Mouse (Mus musculus): ENCODE results near the gene Oaz2. TPM values are rescaled to one million over a fixed set of nuclear protein-coding genes. Genes with fewer than 3 reads are reported as not detected.
"Not testable (repeated sequence)": the region's sequence is repeated elsewhere in the genome, so short reads cannot be mapped to it uniquely, and the experiment has no call there.

The Oaz2 gene
- total and polyA plus RNA-seq, 2 experiments from 2014 or later: 274 to 387 TPM

DNA sequence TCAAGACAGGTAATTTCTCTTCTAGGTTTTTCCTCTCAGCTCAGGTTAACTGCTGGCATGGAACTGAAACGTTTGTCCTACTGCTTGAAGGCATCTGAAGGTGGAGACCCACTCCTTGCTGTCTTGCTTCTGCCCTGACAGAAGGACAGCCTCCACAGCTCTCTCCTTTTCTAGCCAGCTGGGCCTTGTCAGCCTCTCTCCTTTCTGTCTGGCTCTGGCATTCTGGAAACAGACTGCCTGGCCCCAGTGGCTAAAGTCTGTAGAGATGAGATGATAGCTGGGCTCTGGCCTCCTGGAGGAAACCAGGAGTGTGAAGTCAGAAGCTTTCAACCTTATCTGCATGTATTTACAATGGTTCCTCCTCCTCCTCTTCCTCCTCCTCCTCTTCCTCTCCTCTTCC is 17.8 kb upstream of the Oaz2 start:
- DNase-seq (ENCODE audit: low spot score): no peak
- no peak for TF ChIP-seq CTCF (IDR thresholded peaks at IDR 0.05; ENCODE audit: low read depth)
- H3K9ac ChIP-seq (replicated peaks; ENCODE audit: low read length): no peak overlapping the region
- H3K27me3 ChIP-seq (ENCODE audit: insufficient read depth, low read length): no peaks in the 10 kb centered on the region
- no peak for ATAC-seq
- H3K4me3 ChIP-seq (ENCODE audit: low read length): no peak overlapping the region
- 79% methylated on average over 1 of the region's 1 CpGs for WGBS
- no peak overlapping the region for H3K27ac ChIP-seq
- H3K4me1 ChIP-seq (ENCODE audit: insufficient read depth, low read length): no peaks in the 10 kb centered on the region
- H3K4me2 ChIP-seq (ENCODE audit: low read depth, low read length): no peak overlapping the region
- no peaks in the 10 kb centered on the region for H3K9me3 ChIP-seq (ENCODE audit: low read length)
- no peaks in the 10 kb centered on the region for H3K36me3 ChIP-seq (ENCODE audit: insufficient read depth, low read length)

DNA sequence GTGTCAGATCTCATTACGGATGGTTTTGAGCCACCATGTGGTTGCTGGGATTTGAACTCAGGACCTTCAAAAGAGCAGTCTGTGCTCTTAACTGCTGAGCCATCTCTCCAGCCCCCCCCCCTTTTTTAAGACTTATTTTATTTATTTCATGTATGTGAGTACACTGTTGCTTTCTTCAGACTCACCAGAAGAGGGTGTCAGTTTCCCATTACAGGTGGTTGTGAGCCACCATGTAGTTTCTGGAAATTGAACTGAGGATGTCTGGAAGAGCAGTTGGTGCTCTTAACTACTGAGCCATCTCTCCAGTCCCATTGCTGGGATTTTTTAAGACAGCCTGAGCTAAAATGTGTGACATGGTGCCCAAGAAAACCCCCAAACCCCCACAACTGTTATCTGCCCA is 15.8 kb upstream of the Oaz2 start:
- H3K4me1 ChIP-seq (ENCODE audit: insufficient read depth, low read length); H3K36me3 ChIP-seq (ENCODE audit: insufficient read depth, low read length); H3K9me3 ChIP-seq (ENCODE audit: low read length); H3K27ac ChIP-seq; H3K4me3 ChIP-seq (ENCODE audit: low read length); H3K9ac ChIP-seq (replicated peaks; ENCODE audit: low read length); ATAC-seq; H3K4me2 ChIP-seq (ENCODE audit: low read depth, low read length); DNase-seq (ENCODE audit: low spot score); H3K27me3 ChIP-seq (ENCODE audit: insufficient read depth, low read length): not testable (repeated sequence)
- 93% methylated on average over 1 of the region's 1 CpGs for WGBS
- peak; percentile 35; the same call in 1 of the 2 replicates for TF ChIP-seq CTCF (IDR thresholded peaks at IDR 0.05; ENCODE audit: low read depth)

DNA sequence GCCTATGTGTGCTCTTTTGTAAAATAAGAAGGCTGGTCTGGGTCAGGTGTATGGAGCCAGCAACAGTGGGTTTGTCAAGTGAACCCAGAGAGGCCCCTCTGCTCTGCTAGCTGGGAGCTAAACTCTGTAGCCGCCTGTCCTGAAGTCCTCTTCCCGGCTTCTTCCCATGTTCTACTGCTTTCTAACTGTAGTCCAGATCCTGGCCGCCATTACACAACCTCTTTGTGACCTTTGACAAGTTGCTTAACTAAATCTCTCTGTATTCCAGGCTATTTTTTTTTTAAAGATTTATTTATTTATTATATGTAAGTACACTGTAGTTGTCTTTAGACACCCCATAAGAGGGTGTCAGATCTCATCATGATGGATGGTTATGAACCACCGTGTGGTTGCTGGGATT is 14.1 kb upstream of the Oaz2 start:
- no peak overlapping the region for H3K4me2 ChIP-seq (ENCODE audit: low read depth, low read length)
- ATAC-seq: no peak
- no peak for DNase-seq (ENCODE audit: low spot score)
- no peaks in the 10 kb centered on the region for H3K36me3 ChIP-seq (ENCODE audit: insufficient read depth, low read length)
- no peak overlapping the region for H3K4me3 ChIP-seq (ENCODE audit: low read length)
- H3K9ac ChIP-seq (replicated peaks; ENCODE audit: low read length): no peak overlapping the region
- no peak for TF ChIP-seq CTCF (IDR thresholded peaks at IDR 0.05; ENCODE audit: low read depth)
- no peaks in the 10 kb centered on the region for H3K4me1 ChIP-seq (ENCODE audit: insufficient read depth, low read length)
- H3K27me3 ChIP-seq (ENCODE audit: insufficient read depth, low read length): no peaks in the 10 kb centered on the region
- no peaks in the 10 kb centered on the region for H3K9me3 ChIP-seq (ENCODE audit: low read length)
- H3K27ac ChIP-seq: no peak overlapping the region
- WGBS: 93% methylated on average over 4 of the region's 4 CpGs

DNA sequence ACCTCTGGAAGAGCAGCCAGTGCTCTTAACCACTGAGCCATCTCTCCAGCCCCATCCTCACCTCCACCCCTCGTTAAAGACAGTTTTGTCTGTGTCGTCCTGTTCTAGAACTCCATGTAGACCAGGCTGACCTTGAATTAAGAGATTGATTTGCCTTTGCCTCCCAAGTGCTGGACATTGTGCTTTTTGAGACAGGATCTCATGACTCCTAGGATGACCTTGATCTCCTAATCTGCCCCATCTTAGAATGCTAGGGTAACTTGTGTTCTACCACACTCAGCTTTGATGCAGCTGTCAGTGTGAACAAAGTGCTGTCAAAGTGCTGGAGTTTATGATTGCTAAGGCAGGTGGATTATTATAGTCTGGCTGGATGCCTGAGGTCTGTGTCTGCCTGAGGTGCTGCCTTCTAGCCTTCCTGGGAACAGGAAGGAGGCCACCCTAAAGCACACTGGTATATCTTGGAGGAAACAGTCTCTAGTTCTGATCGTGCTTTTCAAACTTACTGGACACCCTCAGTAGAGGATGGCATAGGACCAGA is 13.0 kb upstream of the Oaz2 start:
- Histone ChIP-seq H3K27me3 (ENCODE audit: insufficient read depth, low read length) (no peaks in the 10 kb centered on the region), H3K4me2 (ENCODE audit: low read depth, low read length) (no peak overlapping the region), H3K4me1 (ENCODE audit: insufficient read depth, low read length) (no peaks in the 10 kb centered on the region), H3K9ac (replicated peaks; ENCODE audit: low read length) (no peak overlapping the region), H3K4me3 (ENCODE audit: low read length) (no peak overlapping the region), H3K27ac (no peak overlapping the region), H3K9me3 (ENCODE audit: low read length) (no peaks in the 10 kb centered on the region), H3K36me3 (ENCODE audit: insufficient read depth, low read length) (no peaks in the 10 kb centered on the region)
- no peak for TF ChIP-seq CTCF (IDR thresholded peaks at IDR 0.05; ENCODE audit: low read depth)
- no peak for DNase-seq (ENCODE audit: low spot score)
- 90% methylated on average over 3 of the region's 3 CpGs for WGBS
- no peak for ATAC-seq

DNA sequence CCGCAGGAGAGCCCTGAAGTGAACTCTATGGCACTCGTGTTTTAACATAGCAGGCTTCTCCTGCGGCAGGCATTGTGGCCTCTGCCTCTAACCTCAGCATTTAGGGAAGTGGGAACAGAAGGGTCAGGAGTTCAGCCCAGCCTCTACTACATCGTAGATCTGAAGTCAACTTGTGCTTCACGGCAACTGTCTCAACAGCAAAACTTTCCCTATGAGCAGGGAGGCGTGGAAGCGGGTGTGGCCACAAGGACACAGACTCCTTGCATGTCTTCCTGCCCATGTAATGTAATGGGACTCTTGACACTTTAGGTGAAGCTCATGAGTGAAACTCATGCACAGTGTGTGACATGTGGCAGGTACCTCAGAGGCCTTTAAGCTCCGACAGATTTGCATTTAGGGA is 12.3 kb upstream of the Oaz2 start:
- no peaks in the 10 kb centered on the region for H3K27me3 ChIP-seq (ENCODE audit: insufficient read depth, low read length)
- H3K9me3 ChIP-seq (ENCODE audit: low read length): no peaks in the 10 kb centered on the region
- H3K36me3 ChIP-seq (ENCODE audit: insufficient read depth, low read length): no peaks in the 10 kb centered on the region
- TF ChIP-seq CTCF (IDR thresholded peaks at IDR 0.05; ENCODE audit: low read depth): no peak
- H3K9ac ChIP-seq (replicated peaks; ENCODE audit: low read length): no peak overlapping the region
- no peaks in the 10 kb centered on the region for H3K4me1 ChIP-seq (ENCODE audit: insufficient read depth, low read length)
- 83% methylated on average over 8 of the region's 8 CpGs for WGBS
- H3K27ac ChIP-seq: no peak overlapping the region
- no peak overlapping the region for H3K4me2 ChIP-seq (ENCODE audit: low read depth, low read length)
- no peak overlapping the region for H3K4me3 ChIP-seq (ENCODE audit: low read length)
- ATAC-seq (no peak), DNase-seq (ENCODE audit: low spot score) (no peak)

DNA sequence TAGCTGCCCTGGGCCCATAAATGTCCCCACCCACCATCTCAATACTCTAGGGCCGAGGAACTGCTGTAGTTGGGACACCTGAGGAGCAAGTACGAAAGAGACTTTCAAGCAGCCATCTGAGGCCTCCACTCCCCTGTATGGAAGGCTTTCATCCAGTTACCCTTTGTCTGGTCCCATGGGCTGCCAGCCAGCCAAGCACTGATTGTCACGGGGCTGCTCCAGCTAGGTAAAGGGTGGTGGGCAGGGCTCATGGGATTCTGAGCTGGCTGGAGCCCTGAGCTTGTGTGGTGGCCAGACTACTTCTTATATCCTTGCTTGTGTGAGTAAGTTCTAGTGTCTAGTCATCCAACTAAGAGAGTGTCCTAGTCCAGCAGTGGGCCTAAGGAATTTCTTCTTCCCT is 10.6 kb upstream of the Oaz2 start:
- no peaks in the 10 kb centered on the region for H3K9me3 ChIP-seq (ENCODE audit: low read length)
- no peak overlapping the region for H3K4me3 ChIP-seq (ENCODE audit: low read length)
- no peaks in the 10 kb centered on the region for H3K27me3 ChIP-seq (ENCODE audit: insufficient read depth, low read length)
- ATAC-seq (no peak), DNase-seq (ENCODE audit: low spot score) (no peak)
- TF ChIP-seq CTCF (IDR thresholded peaks at IDR 0.05; ENCODE audit: low read depth): no peak
- H3K27ac ChIP-seq: no peak overlapping the region
- no peak overlapping the region for H3K9ac ChIP-seq (replicated peaks; ENCODE audit: low read length)
- H3K4me1 ChIP-seq (ENCODE audit: insufficient read depth, low read length): no peaks in the 10 kb centered on the region
- WGBS: 55% methylated on average over 3 of the region's 3 CpGs
- H3K36me3 ChIP-seq (ENCODE audit: insufficient read depth, low read length): no peaks in the 10 kb centered on the region
- no peak overlapping the region for H3K4me2 ChIP-seq (ENCODE audit: low read depth, low read length)

DNA sequence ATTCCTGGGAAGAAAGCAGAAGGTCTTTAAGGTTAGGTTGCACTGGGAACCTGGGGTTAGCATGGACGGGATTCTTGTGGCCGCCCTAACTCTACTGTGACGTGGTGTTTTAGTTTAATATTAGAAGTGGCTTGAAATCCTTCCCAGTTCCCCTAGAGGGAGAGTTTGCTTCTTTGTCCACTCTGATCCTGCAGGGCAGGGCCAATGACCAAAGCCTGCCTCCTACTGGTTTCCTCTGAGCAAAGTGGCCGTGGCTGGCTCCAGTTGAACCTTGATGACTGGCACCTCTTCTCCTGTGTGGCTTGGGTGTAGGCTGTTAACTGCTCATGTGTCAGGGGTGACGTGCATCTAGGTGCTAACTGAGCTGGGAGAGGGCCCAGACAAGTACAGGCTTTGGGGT is 6.8 kb upstream of the Oaz2 start:
- H3K9ac ChIP-seq (replicated peaks; ENCODE audit: low read length): no peak overlapping the region
- H3K9me3 ChIP-seq (ENCODE audit: low read length): no peaks in the 10 kb centered on the region
- H3K4me3 ChIP-seq (ENCODE audit: low read length): no peak overlapping the region
- TF ChIP-seq CTCF (IDR thresholded peaks at IDR 0.05; ENCODE audit: low read depth): peak; percentile 18
- no peaks in the 10 kb centered on the region for H3K36me3 ChIP-seq (ENCODE audit: insufficient read depth, low read length)
- no peak overlapping the region for H3K4me2 ChIP-seq (ENCODE audit: low read depth, low read length)
- DNase-seq (ENCODE audit: low spot score) (no peak), ATAC-seq (no peak)
- H3K27ac ChIP-seq: no peak overlapping the region
- H3K27me3 ChIP-seq (ENCODE audit: insufficient read depth, low read length): no peaks in the 10 kb centered on the region
- H3K4me1 ChIP-seq (ENCODE audit: insufficient read depth, low read length): no peaks in the 10 kb centered on the region
- 66% methylated on average over 5 of the region's 5 CpGs for WGBS
